Mouse (Mus musculus) bone marrow macrophage, adult 2 months (primary cell): ENCODE data around the gene Cln6.

Source experiments
- CTCF ChIP-seq: IDR thresholded peaks from 2 replicates; pipeline ENCODE4 v1.5.1; 2012; ENCODE audit warnings: low read depth, mild to moderate bottlenecking, low read length, moderate library complexity
- POLR2A ChIP-seq: IDR thresholded peaks from 2 replicates; pipeline ENCODE4 v1.6.1; 2012; ENCODE audit warnings: mild to moderate bottlenecking, low read depth, low read length, borderline replicate concordance

DNA sequence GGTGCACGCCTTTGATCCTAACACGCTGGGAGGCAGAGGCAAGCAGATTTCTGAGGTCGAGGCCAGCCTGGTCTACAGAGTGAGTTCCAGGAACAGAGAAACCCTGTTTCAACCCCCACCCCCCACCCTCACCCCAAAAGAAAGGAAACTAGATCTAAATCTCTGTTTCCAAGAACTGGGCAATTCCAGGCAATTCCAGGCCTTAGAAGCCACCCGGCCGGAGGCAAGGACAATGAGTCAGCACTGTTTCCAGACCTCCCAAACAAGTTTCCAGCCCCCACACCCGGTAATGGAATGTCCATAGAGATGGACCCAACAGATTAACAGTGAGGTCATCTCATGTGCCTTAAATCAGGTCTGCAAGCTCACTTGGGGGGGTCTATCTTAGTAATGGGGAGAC, 8.7 kb upstream of the Cln6 start:
- TF ChIP-seq POLR2A (no peak), CTCF (no peak)
